Mouse (Mus musculus) heart, postnatal 0 days (tissue): ENCODE data around the gene Gsx1. TPM values are rescaled to one million over a fixed set of nuclear protein-coding genes. Genes with fewer than 3 reads are reported as not detected.

Source experiments
- ATAC-seq: fragments of 200-750 bp; cut with Nextera tagmentation; 2 replicates; pipeline ENCODE4 v1.8.0; 2017; ENCODE audit warnings: low read depth, moderate number of reproducible peaks, moderate library complexity; ENCODE audit not compliant: insufficient read depth
- DNase-seq: peaks from one replicate; pipeline ENCODE4 v3.0.0-alpha.2; 2016; ENCODE audit warnings: low spot score
- H3K27ac ChIP-seq: fragments of 300-500 bp; sonication (generic); 2 replicates; pipeline ENCODE4 v1.5.1; 2014; ENCODE audit warnings: low read depth, mild to moderate bottlenecking
- H3K27me3 ChIP-seq: fragments of 300-500 bp; sonication (generic); 2 replicates; pipeline ENCODE4 v1.6.1; 2014; ENCODE audit warnings: low read length, mixed read lengths; ENCODE audit not compliant: control insufficient read depth, insufficient read depth
- H3K36me3 ChIP-seq: fragments of 300-500 bp; sonication (generic); replicated peaks from 2 replicates; pipeline ENCODE4 v1.6.1; 2014; ENCODE audit warnings: low read length, mixed read lengths; ENCODE audit not compliant: control insufficient read depth, insufficient read depth
- H3K4me1 ChIP-seq: fragments of 300-500 bp; sonication (generic); 2 replicates; pipeline ENCODE4 v1.6.1; 2014; ENCODE audit warnings: antibody characterized with exemption; ENCODE audit not compliant: control insufficient read depth, insufficient read depth
- H3K4me2 ChIP-seq: fragments of 300-500 bp; sonication (generic); 2 replicates; pipeline ENCODE4 v1.6.1; 2014; ENCODE audit warnings: low read depth, mild to moderate bottlenecking, low read length, moderate library complexity
- H3K4me3 ChIP-seq: fragments of 300-500 bp; sonication (generic); 2 replicates; pipeline ENCODE4 v1.5.1; 2014; ENCODE audit warnings: low read depth, low read length
- H3K9ac ChIP-seq: fragments of 300-500 bp; sonication (generic); replicated peaks from 2 replicates; pipeline ENCODE4 v1.6.1; 2014; ENCODE audit warnings: low read depth, low read length, mixed read lengths
- H3K9me3 ChIP-seq: fragments of 300-500 bp; sonication (generic); replicated peaks from 2 replicates; pipeline ENCODE4 v1.6.1; 2016; ENCODE audit warnings: low read length; ENCODE audit not compliant: control insufficient read depth
- CTCF ChIP-seq: IDR thresholded peaks from 2 replicates; pipeline ENCODE4 v1.5.1; 2016; ENCODE audit warnings: antibody characterized with exemption, control low read depth, low read depth
- EP300 ChIP-seq: IDR thresholded peaks from 2 replicates; pipeline ENCODE4 v1.6.1; 2016; ENCODE audit warnings: antibody characterized with exemption, low read depth
- WGBS: fragments of 180-500 bp; shearing (Covaris S2); extraction: QIAGEN DNeasy Blood & Tissue Kit; methylation state at CpG from one replicate; pipeline ENCODE4 v1.1.7; 2014; 5-methylcytosine and 5-hydroxymethylcytosine counted together
- polyA plus RNA-seq: library from polyadenylated mRNA; unstranded; fragments of >200 nt; fragmentation: Nextera tagmentation; extraction: Ambion mirVana; gene quantifications from 2 replicates; pipeline ENCODE4 v1.2.1, GENCODE M21; 2015
- total RNA-seq: library from RNA; depleted of rRNA; stranded (reverse); fragments of >200 nt; gene quantifications from 2 replicates; pipeline ENCODE4 v1.2.3, GENCODE M21; 2014; ENCODE audit warnings: low replicate concordance; rRNA removed

The Gsx1 gene
- total RNA-seq (not detected in 2 replicates), polyA plus RNA-seq (not detected in 2 replicates)

GRCm38 (mm10) chr5:147188571-147188975, at the start of gene Gsx1:
Gene Gsx1, plus strand, starts transcription at chr5:147188696.
- TF ChIP-seq EP300: no peak
- TF ChIP-seq CTCF: no peak
- Histone ChIP-seq H3K36me3 (no peaks in the 10 kb centered on the region), H3K27ac (no peak within 1 kb of the TSS), H3K9me3 (0 out of 2 replicates have a peak, but pooled peaks cover under 1% of the 10 kb centered on the region), H3K4me2 (peak within 1 kb of the TSS; percentile 54), H3K4me1 (peaks cover 12% of the 10 kb centered on the region), H3K4me3 (peak within 1 kb of the TSS; percentile 46), H3K27me3 (peaks cover 90% of the 10 kb centered on the region), H3K9ac (no peak within 1 kb of the TSS)
- DNase-seq (peak; percentile 52), ATAC-seq (peak; percentile 87)
- under 1% methylated on average over 36 of the region's 37 CpGs for WGBS

GRCm38 (mm10) chr5:147147340-147147739, 41.2 kb upstream of the Gsx1 start:
- Histone ChIP-seq H3K27me3 (no peaks in the 10 kb centered on the region), H3K9me3 (no peaks in the 10 kb centered on the region; the same call in 1 of the 2 replicates), H3K4me2 (no peak overlapping the region), H3K27ac (no peak overlapping the region), H3K4me1 (no peaks in the 10 kb centered on the region), H3K36me3 (no peaks in the 10 kb centered on the region), H3K9ac (no peak overlapping the region), H3K4me3 (no peak overlapping the region)
- no peak for ATAC-seq
- no peak for TF ChIP-seq CTCF
- DNase-seq: no peak

- H3K27me3 ChIP-seq: peaks cover 12% of the 10 kb centered on the region
- no peak overlapping the region for H3K4me2 ChIP-seq
- no peaks in the 10 kb centered on the region for H3K36me3 ChIP-seq
- no peaks in the 10 kb centered on the region for H3K9me3 ChIP-seq
- DNase-seq (no peak), ATAC-seq (no peak)
- TF ChIP-seq EP300 (no peak), CTCF (no peak)
- 12% methylated on average over 13 of the region's 13 CpGs for WGBS
- H3K9ac ChIP-seq: no peak overlapping the region
- H3K27ac ChIP-seq: no peak overlapping the region
- H3K4me3 ChIP-seq: no peak overlapping the region
- no peaks in the 10 kb centered on the region for H3K4me1 ChIP-seq
Measured at GRCm38 (mm10) chr5:147154806-147155371, 33.6 kb upstream of the Gsx1 start.

GRCm38 (mm10) chr5:147155449-147156133, 32.9 kb upstream of the Gsx1 start:
- H3K4me1 ChIP-seq: no peaks in the 10 kb centered on the region
- ATAC-seq (no peak), DNase-seq (no peak)
- TF ChIP-seq EP300 (no peak), CTCF (no peak)
- H3K4me3 ChIP-seq: no peak overlapping the region
- H3K36me3 ChIP-seq: no peaks in the 10 kb centered on the region
- peaks cover 12% of the 10 kb centered on the region for H3K27me3 ChIP-seq
- WGBS: 15% methylated on average over 13 of the region's 13 CpGs
- H3K9ac ChIP-seq: no peak overlapping the region
- H3K4me2 ChIP-seq: no peak overlapping the region
- no peak overlapping the region for H3K27ac ChIP-seq
- no peaks in the 10 kb centered on the region for H3K9me3 ChIP-seq

- TF ChIP-seq EP300: no peak
- no peak for TF ChIP-seq CTCF
- Histone ChIP-seq H3K27me3 (peaks cover 12% of the 10 kb centered on the region), H3K9ac (no peak overlapping the region), H3K36me3 (no peaks in the 10 kb centered on the region), H3K27ac (no peak overlapping the region), H3K4me3 (no peak overlapping the region), H3K4me1 (no peaks in the 10 kb centered on the region), H3K9me3 (no peaks in the 10 kb centered on the region), H3K4me2 (no peak overlapping the region)
- ATAC-seq (no peak), DNase-seq (no peak)
- WGBS: 28% methylated on average over 3 of the region's 3 CpGs
Measured at GRCm38 (mm10) chr5:147156376-147156775, 32.1 kb upstream of the Gsx1 start.
